Mouse (Mus musculus) right cerebral cortex, postnatal 36 days (tissue): ENCODE measurements around the gene Lta.

Source experiments
- DNase-seq, 2 experiments: peaks; one replicate each; pipeline ENCODE4 v3.0.0; 2022; ENCODE audit warnings: low spot score in 2 of 2, mixed read lengths in 1 of 2

Gene Lta

DNA sequence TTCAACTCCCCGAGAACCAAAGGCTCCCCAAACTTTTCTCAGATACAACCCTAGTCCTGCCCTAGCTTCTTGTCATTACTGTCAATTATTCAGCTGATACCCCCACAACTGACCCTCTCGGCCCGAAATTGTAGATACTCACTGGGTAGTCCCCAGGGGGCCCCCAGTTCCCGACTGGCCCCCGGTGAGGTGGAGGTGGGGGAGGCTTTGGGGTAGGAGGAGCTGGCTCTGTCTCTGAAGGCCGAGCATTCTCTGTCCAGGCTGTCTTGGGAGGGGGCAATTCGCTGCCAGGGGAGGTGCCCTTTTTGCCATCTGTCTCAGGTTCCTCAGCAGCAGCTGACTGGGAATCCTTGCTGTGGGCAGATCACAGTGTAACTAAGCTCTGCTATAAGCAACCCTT is 45.5 kb downstream of the Lta start:
- DNase-seq, result no peak

DNA sequence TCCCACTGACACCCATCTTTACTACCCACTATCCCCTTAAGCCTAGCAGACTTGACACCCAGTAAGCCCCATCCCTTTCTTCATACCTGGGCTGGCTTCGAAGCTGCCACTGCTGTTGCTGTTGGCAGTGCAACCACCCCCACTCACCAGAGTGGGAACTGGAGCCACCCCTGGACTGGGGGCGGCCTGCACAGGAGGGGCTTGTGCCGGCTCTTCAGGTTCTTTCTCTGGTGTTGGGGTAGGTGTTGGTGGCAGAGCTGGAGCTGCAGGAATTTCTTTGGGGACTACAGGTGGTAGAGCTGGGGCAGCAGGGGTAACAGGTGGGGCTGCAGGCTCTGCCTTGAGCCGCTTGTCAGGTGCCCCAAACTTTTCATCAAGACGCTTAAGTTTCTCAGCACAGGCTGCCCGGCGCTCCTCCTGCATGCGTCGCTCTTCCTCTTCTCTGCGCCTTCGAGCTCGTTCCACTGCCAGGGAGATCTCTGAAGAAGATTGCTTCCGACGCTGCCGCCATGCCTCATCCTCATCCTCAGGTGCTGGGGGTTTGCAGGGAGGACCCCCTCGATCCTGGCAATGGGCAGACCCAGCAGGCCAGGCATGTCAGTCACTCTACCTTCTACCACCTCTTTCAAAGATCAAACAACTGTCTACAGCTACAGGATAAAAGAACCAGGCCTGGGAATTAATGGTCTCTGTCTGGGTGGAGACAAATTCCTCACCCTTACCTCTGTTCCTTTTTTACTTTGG is 46.1 kb downstream of the Lta start:
- DNase-seq, result no peak

DNA sequence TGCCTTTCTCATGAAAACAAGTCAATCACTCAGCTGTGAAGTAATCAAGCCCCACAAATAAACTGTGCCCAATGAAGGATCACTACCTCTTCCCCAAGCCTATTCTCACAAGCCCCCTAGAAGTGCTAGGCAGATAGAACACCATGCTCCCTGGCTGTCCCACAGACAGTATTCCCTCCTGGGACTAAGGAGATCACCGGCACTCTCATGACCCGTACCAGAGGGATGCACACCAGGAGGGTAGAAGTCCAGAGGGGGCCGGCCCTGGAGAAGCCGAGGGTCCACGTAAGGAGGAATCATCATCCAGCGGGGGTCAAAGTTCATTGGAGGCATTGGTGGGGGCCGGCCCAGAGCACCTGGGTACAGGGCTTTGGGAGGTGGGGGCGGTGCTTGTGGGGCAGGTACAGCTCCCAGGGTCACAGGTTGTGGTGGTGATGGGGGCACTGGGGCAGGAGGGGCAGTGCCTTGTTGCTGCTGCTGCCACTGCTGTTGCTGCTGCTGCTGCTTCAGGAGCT is 47.4 kb downstream of the Lta start:
- no peak for DNase-seq

DNA sequence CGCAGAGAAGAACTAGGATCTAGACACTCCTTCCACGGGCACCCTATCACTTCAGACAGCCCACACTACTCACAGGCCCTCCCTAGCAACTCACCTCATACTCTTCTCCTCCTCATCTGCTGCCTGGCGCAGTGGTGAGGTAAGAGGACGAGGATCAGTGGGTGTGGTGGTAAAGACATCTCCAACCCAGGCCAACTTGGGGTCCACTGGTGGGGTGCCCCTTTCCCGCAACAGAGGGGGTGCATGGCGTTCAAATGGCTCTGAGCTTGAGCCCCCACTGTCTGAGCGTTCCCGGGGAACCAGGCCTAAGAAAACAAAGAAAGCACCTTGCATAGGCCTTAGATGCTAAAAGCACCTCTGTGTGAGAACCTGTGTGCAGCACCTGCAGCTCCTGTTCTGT is 47.9 kb downstream of the Lta start:
- DNase-seq, result no peak

DNA sequence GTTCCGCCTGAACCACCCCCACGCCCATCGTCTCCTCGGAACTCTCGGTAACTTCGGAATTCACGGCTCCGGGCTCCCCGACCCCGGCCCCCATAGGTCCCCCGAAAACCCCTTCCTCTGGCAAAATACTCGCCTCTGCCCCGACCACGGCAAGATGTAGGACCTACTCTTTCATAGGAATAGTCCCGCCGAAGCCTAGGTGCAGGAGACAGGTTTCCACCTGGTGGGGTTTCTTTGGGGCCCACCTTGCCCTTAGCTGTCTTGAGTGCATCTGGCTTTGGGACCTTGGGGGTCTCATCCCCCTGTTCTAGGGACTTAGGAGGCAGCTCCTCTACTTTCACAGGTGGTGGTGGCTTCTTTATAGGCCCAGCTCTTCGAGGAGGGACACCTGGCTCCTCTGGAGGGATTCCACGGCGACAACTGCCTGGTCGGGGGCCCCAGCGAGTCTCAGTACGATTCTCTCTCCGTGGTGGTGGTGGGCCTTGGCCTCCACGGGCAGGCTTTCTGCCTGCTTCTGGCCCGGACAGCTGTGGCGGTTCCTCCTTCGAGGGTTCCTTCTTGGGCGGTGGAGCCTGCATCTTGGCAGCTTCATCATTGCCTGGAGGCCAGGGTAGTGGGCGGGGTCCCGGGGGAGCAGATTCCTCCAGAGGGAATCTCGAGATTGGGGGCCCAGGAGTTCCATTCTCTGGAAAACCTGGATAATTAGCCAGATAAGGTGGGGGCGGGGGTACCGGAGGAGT is 48.5 kb downstream of the Lta start:
- DNase-seq, result no peak

DNA sequence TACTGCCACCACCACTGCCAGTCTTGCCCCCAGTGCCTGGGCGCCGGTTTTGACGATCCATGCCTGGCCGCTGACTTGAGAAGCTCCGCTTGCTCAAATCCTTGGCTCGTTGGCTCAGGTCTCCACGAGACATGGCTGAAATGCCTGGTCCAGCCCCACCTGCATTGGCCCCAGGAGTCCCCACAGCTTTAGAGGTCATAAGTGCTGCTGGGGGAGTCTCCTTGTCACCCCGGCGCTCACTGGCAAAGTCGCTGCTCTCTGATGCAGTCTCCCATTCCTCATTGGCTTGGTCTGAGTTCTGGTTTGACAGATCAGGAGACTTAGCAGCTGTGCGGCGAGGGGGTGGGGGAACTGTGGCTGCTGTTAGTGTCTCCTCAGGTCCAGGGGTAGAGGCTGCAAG is 49.7 kb downstream of the Lta start:
- DNase-seq, result no peak

DNA sequence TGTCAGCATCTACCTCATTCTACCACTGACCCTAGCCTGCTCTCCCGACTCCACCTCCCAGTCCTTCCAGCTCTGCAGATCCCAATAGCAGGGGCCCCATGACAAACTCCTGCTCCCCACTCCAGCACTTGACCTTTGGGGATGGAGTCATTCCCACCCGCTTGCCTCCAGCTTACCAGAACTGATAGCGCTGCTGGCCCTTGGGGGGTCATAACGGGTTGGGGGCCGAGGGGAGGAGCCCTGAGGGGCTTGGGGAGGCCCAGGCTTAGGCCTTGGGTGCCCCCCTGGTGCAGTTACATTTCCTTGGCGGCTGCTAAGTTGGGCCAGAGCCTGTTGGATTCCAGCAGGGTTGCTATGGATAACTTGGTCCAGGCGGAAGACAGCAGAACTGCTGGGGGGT is 50.5 kb downstream of the Lta start:
- DNase-seq, result no peak

DNA sequence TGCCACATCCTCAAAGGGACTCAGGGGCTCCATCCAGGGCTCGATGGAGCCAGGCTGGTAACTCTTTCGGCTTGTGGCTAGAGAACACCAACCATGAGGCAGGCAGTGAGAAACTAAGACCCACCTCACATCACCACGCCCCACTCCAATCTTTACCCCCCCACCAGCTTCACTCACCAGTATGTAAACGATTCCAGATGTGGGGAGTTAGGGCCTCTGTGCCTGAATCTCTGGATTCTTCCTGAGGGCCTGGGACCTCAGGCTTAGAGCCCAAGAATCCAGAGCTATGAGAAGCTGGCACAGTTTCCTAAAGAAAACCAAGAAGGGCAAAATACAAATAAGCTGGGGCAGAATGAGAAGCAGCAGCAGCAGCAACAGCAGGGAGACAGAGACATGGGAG is 51.2 kb downstream of the Lta start:
- no peak for DNase-seq
